Mouse (Mus musculus) E14TG2a.4 (cell line): ENCODE data around the gene Pak6.
A peak's percentile ranks its signal among the peaks of the same experiment; 100 is the strongest.

Source experiments
- H3K27me3 ChIP-seq: 2 replicates; pipeline ENCODE4 v1.6.1; 2014; ENCODE audit warnings: low read length, control low read depth; ENCODE audit not compliant: insufficient read depth
- H3K36me3 ChIP-seq: 2 replicates; pipeline ENCODE4 v1.6.1; 2014; ENCODE audit warnings: low read length, control low read depth; ENCODE audit not compliant: insufficient read depth
- H3K4me1 ChIP-seq: replicated peaks from 2 replicates; pipeline ENCODE4 v1.6.1; 2014; ENCODE audit warnings: low read depth, low read length, control low read depth
- H3K4me3 ChIP-seq: replicated peaks from 2 replicates; pipeline ENCODE4 v1.5.1; 2014; ENCODE audit warnings: mild to moderate bottlenecking, low read length
- H3K9me3 ChIP-seq: 2 replicates; pipeline ENCODE4 v1.6.1; 2014; ENCODE audit warnings: low read length, control low read depth
- CTCF ChIP-seq: conservative IDR thresholded peaks from 2 replicates; pipeline ENCODE4 v1.5.1; 2014; ENCODE audit warnings: low read length
- NANOG ChIP-seq: IDR thresholded peaks from 2 replicates; pipeline ENCODE4 v1.6.1; 2014; ENCODE audit warnings: borderline replicate concordance, low read length, mixed read lengths
- POU5F1 ChIP-seq: IDR thresholded peaks from 2 replicates; pipeline ENCODE4 v1.6.1; 2014; ENCODE audit warnings: low read length, borderline replicate concordance

The Pak6 gene

DNA sequence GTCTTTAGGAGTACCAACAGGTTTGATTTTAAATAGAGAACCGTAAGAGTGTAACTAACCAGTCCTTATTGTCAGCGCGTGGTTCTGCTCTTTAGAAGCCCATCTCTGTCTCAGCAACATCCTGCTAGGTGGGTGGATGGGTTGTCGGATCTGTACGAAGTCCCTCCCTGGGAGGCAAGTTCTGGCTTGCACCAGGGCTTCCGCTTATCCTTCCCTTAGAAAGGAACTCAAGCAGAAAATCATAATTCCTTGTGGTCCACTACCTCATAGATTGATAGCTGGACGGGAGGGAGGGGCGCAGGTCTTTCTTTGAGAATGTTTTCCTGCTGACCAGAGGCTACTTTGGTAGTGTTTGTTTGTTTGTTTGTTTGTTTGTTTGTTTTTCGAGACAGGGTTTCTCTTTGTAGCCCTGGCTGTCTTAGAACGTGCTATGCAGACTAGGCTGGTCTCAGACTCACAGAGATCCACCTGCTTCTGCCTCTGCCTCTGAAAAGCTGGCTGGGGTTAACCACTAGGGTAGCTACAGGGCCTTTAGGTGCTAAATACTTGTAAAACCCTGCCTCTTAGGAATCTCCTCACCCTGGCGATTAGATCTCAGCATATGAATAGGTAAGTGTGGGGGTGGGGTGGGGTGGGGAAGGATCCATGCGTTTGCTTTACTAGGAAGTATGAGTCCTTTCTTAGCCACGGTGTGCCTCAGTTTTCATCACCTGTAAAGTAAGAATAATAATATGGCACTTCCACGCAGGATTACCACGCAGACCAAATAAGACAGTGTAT, 10.8 kb downstream of the Pak6 start:
- Histone ChIP-seq H3K36me3 (no peaks in the 10 kb centered on the region), H3K9me3 (no peaks in the 10 kb centered on the region; the same call in 1 of the 2 replicates), H3K27me3 (peaks cover 41% of the 10 kb centered on the region), H3K4me3 (peak overlapping the region; percentile 56), H3K4me1 (peaks cover 67% of the 10 kb centered on the region)
- TF ChIP-seq NANOG = no peak
- TF ChIP-seq CTCF = no peak
- no peak; the same call in 1 of the 2 replicates for TF ChIP-seq POU5F1

GRCm38 (mm10) chr2:118674500-118674899, 11.4 kb downstream of the Pak6 start:
- H3K4me1 ChIP-seq = peaks cover 62% of the 10 kb centered on the region
- H3K9me3 ChIP-seq = no peaks in the 10 kb centered on the region; the same call in 1 of the 2 replicates
- no peaks in the 10 kb centered on the region for H3K36me3 ChIP-seq
- peaks cover 48% of the 10 kb centered on the region for H3K27me3 ChIP-seq
- H3K4me3 ChIP-seq = peak overlapping the region; percentile 56
- no peak for TF ChIP-seq CTCF
- no peak for TF ChIP-seq POU5F1
- no peak for TF ChIP-seq NANOG

- H3K9me3 ChIP-seq = no peaks in the 10 kb centered on the region; the same call in 1 of the 2 replicates
- H3K27me3 ChIP-seq = peaks cover 58% of the 10 kb centered on the region
- H3K36me3 ChIP-seq = 0 out of 2 replicates have a peak, but pooled peaks cover 4% of the 10 kb centered on the region
- TF ChIP-seq CTCF (no peak), NANOG (no peak), POU5F1 (no peak)
- H3K4me1 ChIP-seq = peaks cover 53% of the 10 kb centered on the region
- peak overlapping the region; percentile 83 for H3K4me3 ChIP-seq
Measured at GRCm38 (mm10) chr2:118676839-118677741, 14.0 kb downstream of the Pak6 start.

- TF ChIP-seq POU5F1 (no peak), CTCF (no peak)
- Histone ChIP-seq H3K36me3 (0 out of 2 replicates have a peak, but pooled peaks cover 4% of the 10 kb centered on the region), H3K27me3 (peaks cover 58% of the 10 kb centered on the region), H3K9me3 (no peaks in the 10 kb centered on the region; the same call in 1 of the 2 replicates), H3K4me1 (peaks cover 53% of the 10 kb centered on the region), H3K4me3 (peak overlapping the region; percentile 83)
Measured at GRCm38 (mm10) chr2:118677817-118678216, 14.7 kb downstream of the Pak6 start.

GRCm38 (mm10) chr2:118679577-118679976, 16.5 kb downstream of the Pak6 start:
- H3K36me3 ChIP-seq = 0 out of 2 replicates have a peak, but pooled peaks cover 4% of the 10 kb centered on the region
- no peak overlapping the region for H3K4me3 ChIP-seq
- TF ChIP-seq CTCF (no peak), NANOG (no peak), POU5F1 (no peak)
- H3K9me3 ChIP-seq = no peaks in the 10 kb centered on the region; the same call in 1 of the 2 replicates
- peaks cover 58% of the 10 kb centered on the region for H3K27me3 ChIP-seq
- peaks cover 38% of the 10 kb centered on the region for H3K4me1 ChIP-seq

DNA sequence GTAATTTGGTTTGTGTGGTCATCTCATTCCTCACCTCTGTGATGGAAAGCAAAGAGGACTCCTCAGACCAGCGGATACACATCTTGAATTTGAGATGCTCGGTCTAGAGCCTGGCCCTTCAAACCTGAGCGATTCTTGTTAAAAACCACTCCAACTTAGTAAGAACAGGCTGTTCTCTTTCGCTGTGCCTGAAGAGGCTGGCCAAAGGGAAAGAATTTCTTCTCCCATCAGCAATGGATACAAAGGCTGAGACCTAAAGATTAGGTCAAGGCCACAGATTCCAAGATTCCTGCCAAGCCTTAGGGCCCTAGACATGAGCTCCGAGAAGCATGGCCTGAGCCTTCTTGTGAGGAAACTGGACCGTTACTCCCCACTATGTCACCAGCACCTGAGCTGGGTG, 17.8 kb downstream of the Pak6 start:
- H3K4me3 ChIP-seq = no peak overlapping the region
- peaks cover 47% of the 10 kb centered on the region for H3K27me3 ChIP-seq
- no peaks in the 10 kb centered on the region; the same call in 1 of the 2 replicates for H3K9me3 ChIP-seq
- peaks cover 24% of the 10 kb centered on the region for H3K4me1 ChIP-seq
- TF ChIP-seq CTCF = no peak
- TF ChIP-seq NANOG = no peak
- H3K36me3 ChIP-seq = 0 out of 2 replicates have a peak, but pooled peaks cover 4% of the 10 kb centered on the region

DNA sequence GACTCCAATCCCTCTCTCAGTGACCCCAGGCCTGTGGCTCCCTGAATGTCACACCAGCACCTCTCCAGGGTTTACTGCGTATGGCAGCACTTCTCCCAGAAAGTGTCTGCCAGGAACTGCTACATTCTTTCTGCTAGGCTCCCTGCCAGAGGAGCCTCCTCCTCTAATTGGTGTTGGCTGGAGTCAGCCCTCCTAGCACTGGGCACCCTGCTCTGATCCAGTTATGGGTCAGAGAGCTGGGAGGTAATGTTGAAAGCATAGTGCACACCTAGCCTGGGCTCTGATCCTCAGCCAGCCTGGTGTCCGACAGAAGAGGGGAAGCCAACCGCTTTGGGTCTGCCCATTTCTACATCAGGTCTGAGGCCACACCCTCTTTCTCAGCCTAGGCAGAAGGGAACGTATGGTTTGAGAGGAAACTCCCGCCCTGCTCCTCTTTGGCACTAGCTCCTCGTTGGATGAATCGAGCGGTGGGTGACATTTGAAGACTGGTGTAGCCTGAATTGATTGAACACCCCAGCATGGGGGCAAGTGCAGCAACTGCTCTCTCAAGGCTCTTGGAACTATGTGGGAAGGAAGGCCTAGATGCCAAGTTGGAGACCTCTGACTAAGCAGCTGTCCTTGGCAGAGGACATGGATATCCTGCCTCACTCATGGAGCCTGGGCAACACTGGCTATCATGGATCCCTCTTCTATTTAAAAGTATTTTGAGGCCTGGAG, 19.6 kb downstream of the Pak6 start:
- Histone ChIP-seq H3K9me3 (no peaks in the 10 kb centered on the region; the same call in 1 of the 2 replicates), H3K4me1 (peaks cover 14% of the 10 kb centered on the region), H3K27me3 (peaks cover 42% of the 10 kb centered on the region), H3K36me3 (0 out of 2 replicates have a peak, but pooled peaks cover 4% of the 10 kb centered on the region), H3K4me3 (no peak overlapping the region)
- TF ChIP-seq CTCF = no peak
- TF ChIP-seq NANOG = no peak
- no peak for TF ChIP-seq POU5F1

GRCm38 (mm10) chr2:118685088-118685487, 22.0 kb downstream of the Pak6 start:
- Histone ChIP-seq H3K4me3 (no peak overlapping the region), H3K36me3 (no peaks in the 10 kb centered on the region), H3K4me1 (peaks cover 10% of the 10 kb centered on the region), H3K27me3 (peaks cover 31% of the 10 kb centered on the region), H3K9me3 (no peaks in the 10 kb centered on the region)
- TF ChIP-seq NANOG = no peak
- TF ChIP-seq POU5F1 = no peak
- no peak for TF ChIP-seq CTCF
